Mouse (Mus musculus): ENCODE data around the gene Ccnd3. TPM values are rescaled to one million over a fixed set of nuclear protein-coding genes. Genes with fewer than 3 reads are reported as not detected.

The Ccnd3 gene
- polyA plus RNA-seq, 1 experiment from 2014 or later: 355 TPM

DNA sequence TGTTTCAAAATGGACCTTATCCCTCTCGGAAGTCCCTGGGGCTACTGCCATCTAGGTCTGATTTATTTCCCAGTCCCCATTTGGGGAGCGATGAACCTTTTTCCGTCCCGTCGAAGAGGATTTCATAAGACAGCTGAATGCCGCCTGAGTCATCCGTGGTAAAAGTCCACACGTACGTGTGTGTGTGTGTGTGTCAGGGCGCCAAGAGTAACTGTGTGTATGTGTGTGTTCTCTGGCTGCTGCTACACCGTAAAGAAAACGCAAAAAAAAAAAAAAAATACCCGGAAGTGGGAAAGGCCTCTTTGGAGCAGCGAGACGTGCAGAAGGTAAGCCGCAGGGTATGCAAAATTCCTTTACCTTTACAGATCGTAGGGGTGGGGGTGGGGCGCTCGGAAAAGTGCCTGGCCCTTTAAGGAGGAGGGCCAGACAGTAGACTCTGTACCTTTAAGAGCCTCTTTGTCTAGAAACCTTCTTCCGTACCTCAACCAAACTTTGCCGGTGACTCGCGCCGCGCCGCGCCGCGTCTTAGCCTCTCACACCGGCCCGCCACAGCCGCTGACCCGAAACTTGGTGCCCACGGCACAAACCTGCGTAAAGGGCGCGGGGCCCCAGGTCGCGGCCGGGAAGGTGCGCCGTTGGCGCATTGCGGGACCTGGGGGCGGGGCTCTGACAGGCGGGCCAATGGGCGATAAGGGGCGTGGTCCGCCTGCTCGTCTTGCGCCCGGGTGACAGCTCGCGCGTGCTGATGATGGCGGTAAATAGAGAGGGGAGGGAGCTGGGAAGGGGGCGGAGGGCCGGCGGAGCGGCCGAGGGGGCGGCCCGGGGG is 124.2 kb downstream of the Ccnd3 start:
- H3K9ac ChIP-seq: peak overlapping the region; percentile 70
- peak overlapping the region; percentile 67 for H3K4me3 ChIP-seq
- no peaks in the 10 kb centered on the region for H3K9me3 ChIP-seq
- peak overlapping the region; percentile 94 for H3K4me2 ChIP-seq (replicated peaks)
- peak; percentile 84 for ATAC-seq (ENCODE audit: insufficient number of reproducible peaks, insufficient read depth, low FRiP score, low TSS enrichment)
- WGBS: under 1% methylated on average over 60 of the region's 63 CpGs
- peaks cover 31% of the 10 kb centered on the region for H3K4me1 ChIP-seq
- peaks cover 23% of the 10 kb centered on the region for H3K36me3 ChIP-seq
- H3K27me3 ChIP-seq: no peaks in the 10 kb centered on the region
- peak overlapping the region; percentile 97 for H3K27ac ChIP-seq

DNA sequence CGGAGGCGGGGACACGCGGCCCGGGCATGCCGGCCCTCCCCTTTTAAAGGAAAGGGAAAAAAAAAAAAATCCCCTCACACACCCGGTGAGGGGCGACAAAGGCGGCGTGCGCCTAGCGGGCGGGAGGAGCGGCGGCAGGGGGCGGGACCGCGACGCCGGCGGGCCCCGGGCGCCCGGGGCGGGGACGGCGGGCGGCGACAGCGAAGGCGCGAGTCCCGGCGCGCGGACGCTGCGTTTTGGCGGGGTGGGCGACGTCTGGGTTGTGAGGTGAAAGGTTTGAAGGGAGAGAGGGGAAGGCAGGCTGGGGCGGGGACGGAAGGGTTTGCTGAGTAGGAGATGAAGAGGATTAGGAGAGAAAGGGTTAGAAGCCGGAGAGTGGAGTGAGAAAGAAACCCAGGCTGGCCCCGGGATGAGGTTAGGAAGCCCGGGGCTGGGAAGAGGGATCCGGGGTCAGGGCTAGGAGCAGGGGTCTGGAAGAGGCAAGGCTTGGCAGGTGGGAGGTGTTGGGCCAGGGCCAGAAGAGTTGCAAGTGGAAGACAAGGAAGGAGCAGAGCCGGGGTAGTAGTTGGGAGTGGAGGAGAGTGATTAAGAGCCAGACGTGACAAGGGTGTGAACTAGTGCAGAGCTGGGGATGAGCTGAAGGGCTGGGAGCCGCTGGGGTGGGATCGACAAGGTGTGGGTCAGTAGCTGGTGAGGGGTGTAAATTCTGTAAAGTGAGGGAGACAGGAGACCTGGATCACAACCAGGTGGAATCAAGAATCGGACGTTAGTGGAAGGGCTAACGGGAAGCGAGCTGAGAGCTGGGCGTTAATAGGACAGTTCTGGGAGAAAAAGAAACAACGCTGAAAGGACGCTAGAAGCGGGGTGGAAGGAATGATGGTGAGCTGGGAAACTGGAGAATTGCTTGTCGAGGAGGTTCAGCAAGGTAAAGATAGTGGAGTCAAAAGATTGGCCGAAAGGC is 125.1 kb downstream of the Ccnd3 start:
- Histone ChIP-seq H3K4me2 (replicated peaks) (peak overlapping the region; percentile 94), H3K9ac (peak overlapping the region; percentile 70), H3K36me3 (peaks cover 15% of the 10 kb centered on the region), H3K27ac (peak overlapping the region; percentile 97), H3K4me3 (peak overlapping the region; percentile 67), H3K9me3 (no peaks in the 10 kb centered on the region), H3K27me3 (no peaks in the 10 kb centered on the region), H3K4me1 (peaks cover 31% of the 10 kb centered on the region)
- WGBS: under 1% methylated on average over 59 of the region's 61 CpGs
- peak; percentile 36; the same call in 1 of the 2 replicates for ATAC-seq (ENCODE audit: insufficient number of reproducible peaks, insufficient read depth, low FRiP score, low TSS enrichment)

DNA sequence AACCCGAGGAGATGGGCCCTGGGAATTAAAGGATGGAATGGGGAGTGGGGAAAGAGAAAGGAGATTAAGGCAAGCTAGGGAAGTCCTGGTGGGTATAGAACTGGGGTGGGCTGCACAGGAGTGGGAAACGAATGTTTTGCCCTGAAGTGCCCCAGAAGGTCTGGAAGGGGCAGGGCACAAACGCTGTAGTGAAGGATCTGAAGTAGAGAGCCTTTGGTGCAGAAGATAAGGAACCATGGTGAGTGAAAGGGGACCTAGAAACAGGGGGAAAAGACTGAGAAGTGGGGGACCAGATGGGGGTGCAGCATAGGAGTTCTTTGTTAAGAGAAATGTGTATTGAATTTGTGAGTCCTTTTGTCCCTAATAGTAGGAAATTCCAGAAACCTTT is 125.8 kb downstream of the Ccnd3 start, which contains the start of gene Usp49:
Gene Usp49 (plus strand): TSS at position 13 of the 388 bp plus-strand sequence.
- Histone ChIP-seq H3K9ac (peak within 1 kb of the TSS; percentile 70), H3K4me2 (replicated peaks) (peak within 1 kb of the TSS; percentile 94), H3K9me3 (no peaks in the 10 kb centered on the region), H3K4me1 (peaks cover 31% of the 10 kb centered on the region), H3K36me3 (peaks cover 14% of the 10 kb centered on the region; the same call in 1 of the 2 replicates), H3K4me3 (peak within 1 kb of the TSS; percentile 67), H3K27me3 (no peaks in the 10 kb centered on the region), H3K27ac (peak within 1 kb of the TSS; percentile 97)
- ATAC-seq (ENCODE audit: insufficient number of reproducible peaks, insufficient read depth, low FRiP score, low TSS enrichment): no peak
- 0% methylated on average over 3 of the region's 3 CpGs for WGBS

GRCm38 (mm10) chr17:47632181-47632840 is 127.5 kb downstream of the Ccnd3 start:
- Histone ChIP-seq H3K27ac (no peak overlapping the region), H3K9me3 (no peaks in the 10 kb centered on the region), H3K4me1 (peaks cover 31% of the 10 kb centered on the region), H3K4me2 (replicated peaks) (no peak overlapping the region), H3K27me3 (no peaks in the 10 kb centered on the region), H3K4me3 (no peak overlapping the region), H3K9ac (no peak overlapping the region), H3K36me3 (peaks cover 7% of the 10 kb centered on the region; the same call in 1 of the 2 replicates)
- ATAC-seq (ENCODE audit: insufficient number of reproducible peaks, insufficient read depth, low FRiP score, low TSS enrichment): no peak
- 74% methylated on average over 4 of the region's 4 CpGs for WGBS

DNA sequence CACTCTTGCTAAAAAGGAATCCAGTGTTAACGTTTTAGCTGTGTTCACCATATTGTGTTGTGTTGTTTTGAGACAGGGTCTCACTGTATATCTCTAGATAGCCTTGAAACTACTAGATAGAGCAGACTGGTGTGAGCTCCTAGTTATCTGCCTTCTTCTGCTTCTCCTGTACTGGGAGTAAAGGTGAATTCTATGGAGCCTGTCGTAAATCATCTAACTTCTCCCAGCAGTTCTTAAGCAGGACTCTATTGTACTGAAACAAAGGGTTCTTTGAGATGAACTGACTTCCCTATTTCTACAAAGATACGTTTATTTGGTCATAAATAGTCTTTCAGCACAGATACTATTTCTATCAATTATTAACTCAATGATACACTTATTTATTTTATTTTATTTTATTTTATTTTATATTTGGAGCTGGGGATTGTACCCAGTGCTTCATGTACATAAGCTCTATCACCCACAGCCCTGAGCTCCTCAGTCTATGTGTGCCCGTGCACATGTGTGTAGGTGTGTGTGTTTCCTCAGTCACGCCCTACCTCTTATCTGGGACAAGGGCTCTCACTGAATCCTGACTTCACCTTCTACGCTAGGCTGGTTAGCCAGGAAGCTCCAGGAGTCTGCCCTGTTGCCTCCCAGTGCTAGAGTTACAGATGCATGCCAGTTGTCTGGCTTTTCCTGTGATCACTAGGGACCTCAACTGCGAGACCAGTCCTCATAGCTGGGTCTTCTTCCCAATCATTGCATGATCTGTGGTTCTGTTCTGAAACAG is 129.3 kb downstream of the Ccnd3 start:
- H3K9me3 ChIP-seq: no peaks in the 10 kb centered on the region
- WGBS: 82% methylated on average over 7 of the region's 7 CpGs
- peaks cover 7% of the 10 kb centered on the region; the same call in 1 of the 2 replicates for H3K36me3 ChIP-seq
- no peaks in the 10 kb centered on the region for H3K27me3 ChIP-seq
- no peak for ATAC-seq (ENCODE audit: insufficient number of reproducible peaks, insufficient read depth, low FRiP score, low TSS enrichment)
- H3K9ac ChIP-seq: no peak overlapping the region
- H3K4me1 ChIP-seq: peaks cover 22% of the 10 kb centered on the region
- H3K4me2 ChIP-seq (replicated peaks): no peak overlapping the region
- no peak overlapping the region for H3K4me3 ChIP-seq
- no peak overlapping the region for H3K27ac ChIP-seq

DNA sequence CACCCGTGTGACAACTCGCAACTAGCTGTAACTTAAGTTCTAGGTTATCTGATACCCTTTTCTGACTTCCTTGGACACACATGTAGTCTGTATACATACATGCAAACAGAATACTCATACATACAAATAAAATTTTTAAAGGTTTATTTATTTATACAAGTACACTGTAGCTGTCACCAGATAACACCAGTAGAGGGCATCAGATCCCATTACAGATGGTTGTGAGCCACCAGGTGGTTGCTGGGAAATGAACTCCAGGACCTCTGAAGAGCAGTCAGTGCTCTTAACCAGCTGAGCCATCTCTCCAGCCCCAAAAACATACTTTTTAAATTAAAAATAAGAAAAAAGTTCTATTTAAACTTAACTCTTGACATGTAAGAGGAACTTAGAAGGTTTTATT is 138.1 kb downstream of the Ccnd3 start:
- Histone ChIP-seq H3K9ac (no peak overlapping the region), H3K4me1 (no peaks in the 10 kb centered on the region), H3K36me3 (no peaks in the 10 kb centered on the region), H3K9me3 (no peaks in the 10 kb centered on the region), H3K27ac (no peak overlapping the region), H3K4me2 (replicated peaks) (no peak overlapping the region), H3K4me3 (no peak overlapping the region), H3K27me3 (no peaks in the 10 kb centered on the region)
- WGBS: 85% methylated on average over 2 of the region's 2 CpGs
- ATAC-seq (ENCODE audit: insufficient number of reproducible peaks, insufficient read depth, low FRiP score, low TSS enrichment): no peak

GRCm38 (mm10) chr17:47646683-47647082 is 141.8 kb downstream of the Ccnd3 start:
- Histone ChIP-seq H3K9ac (no peak overlapping the region), H3K27ac (no peak overlapping the region), H3K9me3 (no peaks in the 10 kb centered on the region), H3K4me1 (no peaks in the 10 kb centered on the region), H3K36me3 (no peaks in the 10 kb centered on the region), H3K4me3 (no peak overlapping the region), H3K4me2 (replicated peaks) (no peak overlapping the region), H3K27me3 (no peaks in the 10 kb centered on the region)
- 73% methylated on average over 1 of the region's 1 CpGs for WGBS
- no peak for ATAC-seq (ENCODE audit: insufficient number of reproducible peaks, insufficient read depth, low FRiP score, low TSS enrichment)

DNA sequence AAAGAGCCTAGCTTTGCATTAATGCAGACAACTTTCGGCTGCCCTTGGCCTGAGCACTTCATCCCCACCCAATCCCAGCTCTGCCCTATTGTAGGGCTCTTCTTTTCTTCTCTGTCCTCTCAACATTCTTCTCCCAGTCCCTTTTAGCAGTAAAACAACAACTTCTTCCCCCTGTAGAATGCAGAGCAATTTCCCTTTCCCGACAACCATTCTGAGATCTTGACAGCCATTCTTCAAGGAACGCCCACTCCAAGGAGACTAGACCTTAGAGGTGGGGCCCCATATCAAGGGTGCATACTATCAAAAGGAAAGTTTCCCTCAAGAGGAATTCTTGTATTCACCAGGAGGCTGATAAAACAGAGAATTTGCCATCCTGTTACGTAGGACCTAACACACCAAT is 144.1 kb downstream of the Ccnd3 start:
- H3K36me3 ChIP-seq: peaks cover 6% of the 10 kb centered on the region; the same call in 1 of the 2 replicates
- H3K4me2 ChIP-seq (replicated peaks): no peak overlapping the region
- WGBS: 77% methylated on average over 4 of the region's 4 CpGs
- no peak overlapping the region for H3K9ac ChIP-seq
- no peaks in the 10 kb centered on the region for H3K9me3 ChIP-seq
- no peak overlapping the region for H3K4me3 ChIP-seq
- no peak for ATAC-seq (ENCODE audit: insufficient number of reproducible peaks, insufficient read depth, low FRiP score, low TSS enrichment)
- no peaks in the 10 kb centered on the region for H3K27me3 ChIP-seq
- no peak overlapping the region for H3K27ac ChIP-seq
- H3K4me1 ChIP-seq: no peaks in the 10 kb centered on the region

Data from embryonic facial prominence, embryonic 12.5 days (tissue).